Mouse (Mus musculus) urinary bladder, postnatal 14 days (tissue): ENCODE results near the gene Anks1b.

Experiments
- DNase-seq: peaks from one replicate; pipeline ENCODE4 v3.0.0; 2021; ENCODE audit warnings: low spot score

Anks1b gene

GRCm38 (mm10) chr10:90953103-90953709 is 1079.9 kb downstream of the Anks1b start:
- no peak for DNase-seq

DNA sequence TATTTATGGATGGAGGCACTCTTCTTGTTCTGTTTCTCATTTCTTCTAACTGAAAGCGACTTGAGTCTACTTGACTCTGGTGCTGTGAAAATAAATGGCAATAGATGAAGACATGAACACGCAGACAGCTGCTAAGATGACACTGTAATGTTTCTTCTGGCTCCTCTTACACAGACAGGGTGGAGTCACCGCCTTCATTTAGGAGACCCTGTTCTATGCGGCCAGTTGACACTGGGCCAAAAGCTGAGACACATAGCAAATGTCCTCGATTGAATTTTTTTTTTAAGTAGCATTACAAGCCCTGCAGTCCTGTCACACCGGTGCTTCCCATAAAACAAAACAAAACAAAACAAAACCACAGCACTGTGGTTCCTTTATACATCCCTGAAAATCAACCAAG is 1080.5 kb downstream of the Anks1b start:
- no peak for DNase-seq

- DNase-seq, result no peak
Measured at GRCm38 (mm10) chr10:90960374-90960773, 1087.1 kb downstream of the Anks1b start.

DNA sequence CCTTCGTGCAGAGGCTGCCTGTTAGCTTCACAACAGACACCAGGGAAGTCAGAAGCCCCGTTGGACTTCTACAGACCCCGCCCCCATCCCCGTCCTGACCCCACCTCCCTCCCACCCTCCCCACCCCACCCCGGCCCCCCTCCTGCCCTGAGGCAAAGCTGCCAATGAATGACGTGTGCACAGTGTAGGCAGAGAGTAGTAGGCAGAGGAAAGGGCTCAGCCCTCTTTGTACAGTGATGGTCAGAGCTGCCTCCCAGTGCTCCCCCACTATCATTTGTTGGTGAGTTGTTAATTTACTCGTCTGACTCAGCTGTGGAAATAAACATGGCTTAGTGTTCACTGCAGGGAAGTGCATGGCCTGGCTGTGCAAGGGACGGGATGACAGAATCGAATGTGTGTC is 1091.2 kb downstream of the Anks1b start:
- DNase-seq, result no peak

DNA sequence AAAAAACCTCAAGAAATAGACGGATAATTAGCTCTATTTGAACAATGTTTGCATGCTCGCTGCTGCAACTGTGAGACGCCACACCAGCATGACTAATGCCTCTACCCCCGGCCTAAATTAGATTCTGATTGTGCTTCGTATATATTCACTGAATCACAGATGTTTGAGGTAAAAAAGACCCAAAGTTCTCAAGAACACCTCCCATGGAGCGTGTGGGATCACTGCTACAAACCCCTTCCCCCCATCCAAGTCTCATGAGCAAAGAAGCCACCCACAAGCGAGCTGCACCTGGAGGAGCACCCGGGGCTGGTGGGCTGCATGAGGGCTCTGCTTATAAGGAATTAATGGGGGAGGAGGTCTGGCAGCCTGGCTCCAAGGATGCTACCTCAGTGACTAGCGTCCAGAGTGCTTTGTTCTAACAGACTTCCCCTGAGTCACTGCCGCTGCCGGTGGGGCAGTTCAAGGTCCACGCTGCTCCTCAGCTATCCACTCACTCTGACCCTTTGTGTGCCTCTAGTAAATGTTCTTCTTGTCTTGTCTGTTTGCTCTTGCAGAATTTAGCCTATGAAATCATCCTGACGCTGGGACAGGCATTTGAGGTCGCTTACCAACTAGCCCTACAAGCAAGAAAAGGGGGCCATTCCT is 1092.5 kb downstream of the Anks1b start:
- DNase-seq, result no peak

DNA sequence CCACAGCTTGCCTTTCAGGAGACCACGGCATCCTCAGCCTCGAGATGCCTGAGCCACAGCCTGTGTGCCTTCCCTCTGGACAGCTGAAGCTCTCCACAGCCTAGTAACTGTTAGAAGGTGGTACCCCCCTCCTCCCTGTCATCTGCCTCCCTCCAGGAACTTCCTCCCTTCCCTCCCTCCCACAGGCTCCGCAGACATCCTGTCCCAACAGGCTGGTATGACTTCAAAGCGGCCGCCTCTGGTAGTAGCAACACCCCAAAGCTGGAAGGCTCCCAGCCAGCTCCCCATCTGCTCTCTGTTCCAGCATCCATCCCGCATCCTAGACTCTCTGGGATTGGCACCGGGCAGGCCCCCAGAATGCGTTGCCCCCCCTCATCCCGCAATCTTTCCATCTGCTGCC is 1093.5 kb downstream of the Anks1b start:
- no peak for DNase-seq

- no peak for DNase-seq
Measured at GRCm38 (mm10) chr10:90968247-90968646, 1094.9 kb downstream of the Anks1b start.

DNA sequence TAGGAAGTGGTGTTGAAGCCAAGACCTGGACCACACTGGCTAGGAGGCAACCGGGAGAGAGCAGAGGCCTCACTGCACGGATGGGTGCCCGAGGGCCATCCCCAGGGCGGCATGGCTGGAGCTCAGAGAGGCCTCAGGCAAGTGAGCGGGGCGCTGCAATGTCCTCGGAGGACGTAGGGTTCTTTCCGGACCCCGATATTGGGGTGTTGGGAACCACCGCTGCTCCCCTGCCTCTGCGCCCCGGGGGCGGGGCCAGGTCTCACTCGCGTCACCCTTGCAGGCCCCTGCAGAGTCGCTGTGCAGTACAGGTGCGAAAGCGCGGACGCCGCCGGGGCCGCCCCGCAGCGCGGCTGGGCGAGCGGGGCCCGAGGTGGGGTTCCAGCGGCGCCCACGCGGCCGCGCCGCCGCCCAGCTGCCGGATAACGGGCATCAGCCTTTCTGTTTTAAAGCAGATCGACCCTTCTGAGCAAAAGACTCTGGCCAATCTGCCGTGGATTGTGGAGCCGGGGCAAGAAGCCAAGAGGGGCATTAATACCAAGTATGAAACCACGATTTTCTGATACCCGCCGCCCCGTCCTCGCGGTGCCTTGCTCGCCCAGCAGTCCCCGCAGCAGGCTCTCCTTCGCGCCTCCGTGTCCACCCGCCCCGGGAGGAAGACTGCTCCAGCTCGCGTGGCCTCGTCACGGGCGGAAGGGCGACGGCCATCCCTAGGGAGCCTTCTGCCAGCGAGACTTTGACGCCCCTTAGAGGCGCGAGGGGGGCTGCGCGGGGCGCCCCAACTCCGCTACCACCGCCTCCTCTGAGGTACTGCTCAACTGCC is 1096.3 kb downstream of the Anks1b start:
- peak; percentile 17 for DNase-seq

- no peak for DNase-seq
Measured at GRCm38 (mm10) chr10:90970560-90970959, 1097.3 kb downstream of the Anks1b start.

DNA sequence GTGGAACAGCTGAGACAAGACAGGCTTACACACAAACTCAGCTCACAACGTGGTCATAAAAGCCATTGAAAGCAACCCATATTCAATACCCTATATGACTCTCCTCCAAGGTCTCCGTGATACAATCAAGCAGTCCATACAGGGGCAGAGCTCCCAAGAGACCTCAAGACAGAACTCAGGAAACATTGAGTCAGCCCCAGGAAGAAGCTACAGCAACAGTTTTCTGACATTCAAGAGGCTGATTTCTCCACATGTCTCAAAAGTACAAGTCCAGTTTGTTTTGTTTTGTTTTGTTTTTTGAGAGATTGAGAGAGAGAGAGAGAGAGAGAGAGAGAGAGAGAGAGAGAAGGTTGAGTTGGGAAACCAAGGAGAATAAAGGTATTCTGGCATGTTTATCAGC is 1100.8 kb downstream of the Anks1b start:
- no peak for DNase-seq

GRCm38 (mm10) chr10:90974491-90974890 is 1101.2 kb downstream of the Anks1b start:
- DNase-seq, result no peak

GRCm38 (mm10) chr10:90981811-90982210 is 1108.5 kb downstream of the Anks1b start:
- no peak for DNase-seq

- DNase-seq, result no peak
Measured at GRCm38 (mm10) chr10:90983046-90983445, 1109.7 kb downstream of the Anks1b start.

GRCm38 (mm10) chr10:90990340-90990739 is 1117.0 kb downstream of the Anks1b start:
- DNase-seq, result no peak

DNA sequence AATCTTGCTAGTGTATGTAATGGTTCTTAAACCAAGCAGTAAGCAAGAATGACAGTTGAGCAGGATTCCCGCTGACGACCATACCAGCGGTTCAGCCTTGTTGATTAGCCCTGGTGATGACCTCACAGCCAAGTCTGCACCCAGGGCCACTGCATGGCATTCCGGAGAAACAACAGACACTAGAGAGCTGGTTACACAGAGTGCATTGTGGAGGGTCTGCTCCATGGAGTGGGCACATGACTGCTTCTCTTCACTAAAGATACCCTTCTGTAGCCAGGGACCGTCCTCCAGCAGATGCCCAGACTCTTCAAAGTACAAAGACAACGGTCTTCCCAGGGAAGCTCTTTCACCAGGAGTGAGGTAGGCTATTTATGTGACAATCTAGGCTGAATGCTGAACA is 1118.9 kb downstream of the Anks1b start:
- DNase-seq, result no peak

GRCm38 (mm10) chr10:90993869-90994268 is 1120.6 kb downstream of the Anks1b start:
- no peak for DNase-seq

- DNase-seq, result no peak
Measured at GRCm38 (mm10) chr10:90999899-91000298, 1126.6 kb downstream of the Anks1b start.

DNA sequence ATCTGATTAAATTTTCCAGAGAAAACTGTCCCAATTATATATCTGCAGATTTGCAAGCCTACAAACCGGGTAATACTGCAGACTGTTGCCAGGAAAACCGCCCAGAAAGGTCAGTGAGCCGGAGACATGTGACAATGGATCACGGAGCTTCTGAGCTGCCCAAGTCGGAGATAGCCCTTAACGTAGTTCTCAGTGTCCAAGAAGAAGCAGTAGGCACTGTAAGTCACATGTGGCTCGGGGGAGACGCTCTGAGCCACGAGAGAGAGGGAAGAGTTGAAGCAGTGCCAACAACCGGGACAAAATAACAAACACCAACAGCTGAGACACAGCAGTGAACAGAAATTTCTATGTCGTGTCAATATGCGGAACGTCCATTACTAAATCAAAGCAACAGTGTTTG is 1128.1 kb downstream of the Anks1b start:
- no peak for DNase-seq

- no peak for DNase-seq
Measured at GRCm38 (mm10) chr10:91005858-91006538, 1132.7 kb downstream of the Anks1b start.
